In genomic region chr2:125624127-125624685, GRCm38 (mm10) we compare ENCODE assay signal across 8 mouse cellular contexts. TPM values are rescaled to one million over a fixed set of nuclear protein-coding genes. Genes with fewer than 3 reads are reported as not detected.
DNase-seq lines count a peak whose midpoint lies in the region; ATAC-seq and TF ChIP-seq lines count a peak whose summit lies in the region.

No protein-coding gene starts in this region.

- no peak; the same call in 1 of the 2 replicates for ATAC-seq in hindbrain, embryonic 16.5 days
- no peak for ATAC-seq in midbrain, embryonic 16.5 days

- peak overlapping the region; percentile 77 for H3K9ac ChIP-seq in hindbrain, embryonic 16.5 days (ENCODE audit: low read depth, low read length)
- peak overlapping the region; percentile 74 for H3K9ac ChIP-seq in midbrain, embryonic 16.5 days (ENCODE audit: low read depth, low read length)

- H3K27ac ChIP-seq in brown adipose tissue, adult 24 weeks (replicated peaks; ENCODE audit: low read depth, low read length), result no peak overlapping the region
- H3K27ac ChIP-seq in hindbrain, embryonic 16.5 days (ENCODE audit: low read depth, low read length), result no peak overlapping the region
- no peak overlapping the region for H3K27ac ChIP-seq in midbrain, embryonic 16.5 days (ENCODE audit: low read length)

- TF ChIP-seq CTCF in lung, adult 2 months (IDR thresholded peaks at IDR 0.05; ENCODE audit: insufficient read depth, low read length), result no peak

- no peak for TF ChIP-seq POLR2A in lung, adult 2 months (IDR thresholded peaks at IDR 0.05; ENCODE audit: borderline replicate concordance, extremely low read depth, low read depth, low read length)

- H3K36me3 ChIP-seq in hindbrain, embryonic 16.5 days (ENCODE audit: control insufficient read depth, insufficient read depth, low read length), result no peaks in the 10 kb centered on the region
- H3K36me3 ChIP-seq in midbrain, embryonic 16.5 days (ENCODE audit: control insufficient read depth, insufficient read depth, low read length), result no peaks in the 10 kb centered on the region

- peak overlapping the region; percentile 86 for H3K4me3 ChIP-seq in lung, adult 2 months (replicated peaks; ENCODE audit: extremely low read depth, low read depth, low read length)
- H3K4me3 ChIP-seq in brown adipose tissue, adult 24 weeks (ENCODE audit: insufficient read depth, low read depth, low read length), result peak overlapping the region; percentile 78
- H3K4me3 ChIP-seq in hindbrain, embryonic 16.5 days (ENCODE audit: low read length), result peak overlapping the region; percentile 93
- H3K4me3 ChIP-seq in midbrain, embryonic 16.5 days (ENCODE audit: low read depth, low read length), result peak overlapping the region; percentile 91

- WGBS in lung, adult 2 months, result 5% methylated on average over 9 of the region's 9 CpGs
- WGBS in hindbrain, embryonic 16.5 days, result 16% methylated on average over 9 of the region's 9 CpGs
- WGBS in midbrain, embryonic 16.5 days, result 16% methylated on average over 9 of the region's 9 CpGs

- H3K4me1 ChIP-seq in lung, adult 2 months (ENCODE audit: control insufficient read depth, insufficient read depth, low read length), result no peaks in the 10 kb centered on the region
- H3K4me1 ChIP-seq in brown adipose tissue, adult 24 weeks (ENCODE audit: control insufficient read depth, insufficient read depth, insufficient read length, low read length), result peaks cover 3% of the 10 kb centered on the region; the same call in 1 of the 2 replicates
- peaks cover 11% of the 10 kb centered on the region for H3K4me1 ChIP-seq in hindbrain, embryonic 16.5 days (ENCODE audit: control insufficient read depth, insufficient read depth, low read depth, low read length)
- peaks cover 16% of the 10 kb centered on the region for H3K4me1 ChIP-seq in midbrain, embryonic 16.5 days (ENCODE audit: control insufficient read depth, insufficient read depth, low read length)

- H3K4me2 ChIP-seq in hindbrain, embryonic 16.5 days (ENCODE audit: low read length), result peak overlapping the region; percentile 72
- H3K4me2 ChIP-seq in midbrain, embryonic 16.5 days (ENCODE audit: low read length), result peak overlapping the region; percentile 81

- H3K27me3 ChIP-seq in hindbrain, embryonic 16.5 days (replicated peaks; ENCODE audit: control insufficient read depth, insufficient read depth, low read length), result no peaks in the 10 kb centered on the region
- H3K27me3 ChIP-seq in midbrain, embryonic 16.5 days (ENCODE audit: control insufficient read depth, insufficient read depth, low read depth, low read length), result no peaks in the 10 kb centered on the region

- DNase-seq in lung, adult 2 months, result no peak
- no peak for DNase-seq in lung, postnatal 14 days
- no peak for DNase-seq in cerebellum, postnatal 36 days
- DNase-seq in frontal cortex, postnatal 25 days (ENCODE audit: low spot score in 2 of 2), result no peak
- DNase-seq in testis, postnatal 10 days (ENCODE audit: low spot score), result no peak

- H3K9me3 ChIP-seq in hindbrain, embryonic 16.5 days (ENCODE audit: control insufficient read depth, low read length), result no peaks in the 10 kb centered on the region
- H3K9me3 ChIP-seq in midbrain, embryonic 16.5 days (replicated peaks; ENCODE audit: control insufficient read depth, low read length, poor library complexity, severe bottlenecking), result no peaks in the 10 kb centered on the region

RNA-seq across cellular contexts. Expression of gene Cep152, which starts 0.7 kb away (rescaled TPM):
- polyA plus RNA-seq in lung, adult 2 months (2012; rRNA removed), result 0.86 and 1.2 TPM in 2 replicates
- polyA plus RNA-seq in brown adipose tissue, adult 24 weeks (2012; ENCODE audit: insufficient read depth, insufficient read length, missing spikeins), result 0.36 and 0.71 TPM in 2 replicates
- 2.4 and 3.0 TPM in 2 replicates for polyA plus RNA-seq in hindbrain, embryonic 16.5 days (2015; fragmentation: Nextera tagmentation; extraction: Ambion mirVana)
- polyA plus RNA-seq in midbrain, embryonic 16.5 days (2015; fragmentation: Nextera tagmentation; extraction: Ambion mirVana), result 2.7 and 3.1 TPM in 2 replicates

RNA-seq across cellular contexts. Expression of gene Eid1, which starts 48.7 kb away (rescaled TPM):
- polyA plus RNA-seq in lung, adult 2 months (2012; rRNA removed), result 23.2 and 27.4 TPM in 2 replicates
- 28.4 and 30.5 TPM in 2 replicates for polyA plus RNA-seq in brown adipose tissue, adult 24 weeks (2012; ENCODE audit: insufficient read depth, insufficient read length, missing spikeins)
- 373 and 390 TPM in 2 replicates for polyA plus RNA-seq in hindbrain, embryonic 16.5 days (2015; fragmentation: Nextera tagmentation; extraction: Ambion mirVana)
- polyA plus RNA-seq in midbrain, embryonic 16.5 days (2015; fragmentation: Nextera tagmentation; extraction: Ambion mirVana), result 431 and 443 TPM in 2 replicates

Comparison
In these comparisons a context has a peak if more than half of its experiments do, and no peak if none do; other contexts are left out.
1. RNA of gene Eid1, which starts 48.7 kb away (polyA plus RNA-seq): 431 to 443 TPM in midbrain, embryonic 16.5 days and 373 to 390 TPM in hindbrain, embryonic 16.5 days; 28.4 to 30.5 TPM in brown adipose tissue, adult 24 weeks and 23.2 to 27.4 TPM in lung, adult 2 months; every median in the first group is over 10 times any median in the second.
2. Peak in every context shown above with its lines, with median percentiles within 50 percentile points of each other: H3K4me3 ChIP-seq.